ENCODE assay signal across 11 mouse cellular contexts in genomic region chr4:41609681-41610593, GRCm38 (mm10). TPM values are rescaled to one million over a fixed set of nuclear protein-coding genes. Genes with fewer than 3 reads are reported as not detected.
A peak's percentile ranks its signal among the peaks of the same experiment; 100 is the strongest.
DNase-seq lines count a peak whose midpoint lies in the region; ATAC-seq and TF ChIP-seq lines count a peak whose summit lies in the region.
"Had no signal": no experiment of that assay in that cellular context is flagged by ENCODE, and none has a peak within 500 bp of the region (broad histone marks: within the 10 kb centered on the region; RNA-seq: fewer than 3 reads in every experiment).

No protein-coding gene starts in this region.

- no peaks in the 10 kb centered on the region for H3K36me3 ChIP-seq in forebrain, embryonic 13.5 days (ENCODE audit: poor library complexity, severe bottlenecking)
- H3K36me3 ChIP-seq in forebrain, embryonic 12.5 days (replicated peaks): no peaks in the 10 kb centered on the region
- H3K36me3 ChIP-seq in liver, postnatal 0 days (replicated peaks; ENCODE audit: insufficient read depth, low read length): no peaks in the 10 kb centered on the region
- no peaks in the 10 kb centered on the region for H3K36me3 ChIP-seq in liver, embryonic 11.5 days (ENCODE audit: control insufficient read depth, insufficient read depth, low read length)
- H3K36me3 ChIP-seq: G1E; liver, embryonic 13.5 days had no signal

- no peak for TF ChIP-seq EP300 in liver, postnatal 0 days (IDR thresholded peaks at IDR 0.05; ENCODE audit: low read depth)

- H3K4me2 ChIP-seq in forebrain, embryonic 13.5 days: no peak overlapping the region
- H3K4me2 ChIP-seq in forebrain, embryonic 12.5 days: no peak overlapping the region
- H3K4me2 ChIP-seq in liver, postnatal 0 days (ENCODE audit: low read depth, low read length): no peak overlapping the region
- no peak overlapping the region for H3K4me2 ChIP-seq in liver, embryonic 11.5 days
- H3K4me2 ChIP-seq: liver, embryonic 13.5 days had no signal

- ATAC-seq in forebrain, embryonic 13.5 days: no peak
- ATAC-seq in forebrain, embryonic 12.5 days (ENCODE audit: low FRiP score): no peak
- no peak for ATAC-seq in liver, postnatal 0 days
- ATAC-seq in liver, embryonic 11.5 days (replicated peaks; ENCODE audit: low FRiP score): no peak
- peak; percentile 48 for ATAC-seq in Patski
- ATAC-seq in granulocyte monocyte progenitor cell, adult 5-6 weeks (replicated peaks; ENCODE audit: poor library complexity, severe bottlenecking): no peak

- POLR2A ChIA-PET in Patski (lab: Charles Lee): no interaction called here

- no peaks in the 10 kb centered on the region for H3K9me3 ChIP-seq in forebrain, embryonic 13.5 days (replicated peaks)
- no peaks in the 10 kb centered on the region for H3K9me3 ChIP-seq in forebrain, embryonic 12.5 days
- H3K9me3 ChIP-seq in liver, postnatal 0 days (ENCODE audit: low read length): no peaks in the 10 kb centered on the region
- no peaks in the 10 kb centered on the region for H3K9me3 ChIP-seq in liver, embryonic 11.5 days (ENCODE audit: control insufficient read depth, low read length)
- H3K9me3 ChIP-seq: G1E; liver, embryonic 13.5 days had no signal

- 0 out of 2 replicates have a peak, but pooled peaks have one; percentile 29 for TF ChIP-seq CTCF in liver, postnatal 0 days (IDR thresholded peaks at IDR 0.05; ENCODE audit: low read depth)
- peak; percentile 43 for TF ChIP-seq CTCF in Patski (IDR thresholded peaks at IDR 0.05)

- H3K4me1 ChIP-seq in forebrain, embryonic 13.5 days: peaks cover 66% of the 10 kb centered on the region
- H3K4me1 ChIP-seq in forebrain, embryonic 12.5 days: peaks cover 55% of the 10 kb centered on the region
- H3K4me1 ChIP-seq in liver, postnatal 0 days (ENCODE audit: insufficient read depth): no peaks in the 10 kb centered on the region
- no peaks in the 10 kb centered on the region for H3K4me1 ChIP-seq in liver, embryonic 11.5 days (replicated peaks; ENCODE audit: control insufficient read depth, insufficient read depth, low read length)
- H3K4me1 ChIP-seq: liver, embryonic 13.5 days had no signal

- H3K27me3 ChIP-seq in forebrain, embryonic 13.5 days: peaks cover 9% of the 10 kb centered on the region; the same call in 1 of the 2 replicates
- 0 out of 2 replicates have a peak, but pooled peaks cover 15% of the 10 kb centered on the region for H3K27me3 ChIP-seq in forebrain, embryonic 12.5 days
- H3K27me3 ChIP-seq in liver, postnatal 0 days (ENCODE audit: insufficient read depth, low read length): 0 out of 2 replicates have a peak, but pooled peaks cover 2% of the 10 kb centered on the region
- H3K27me3 ChIP-seq in liver, embryonic 11.5 days (replicated peaks; ENCODE audit: control insufficient read depth, insufficient read depth, low read length): no peaks in the 10 kb centered on the region
- no peaks in the 10 kb centered on the region for H3K27me3 ChIP-seq in Patski
- H3K27me3 ChIP-seq: liver, embryonic 13.5 days had no signal

- no peak overlapping the region for H3K4me3 ChIP-seq in forebrain, embryonic 13.5 days
- no peak overlapping the region for H3K4me3 ChIP-seq in forebrain, embryonic 12.5 days (replicated peaks)
- H3K4me3 ChIP-seq in liver, postnatal 0 days (ENCODE audit: low read depth, low read length): no peak overlapping the region
- H3K4me3 ChIP-seq in liver, embryonic 11.5 days (ENCODE audit: low read depth, low read length): no peak overlapping the region
- H3K4me3 ChIP-seq: liver, embryonic 13.5 days; myocyte had no signal

- no peak overlapping the region for H3K9ac ChIP-seq in forebrain, embryonic 13.5 days
- no peak overlapping the region for H3K9ac ChIP-seq in forebrain, embryonic 12.5 days
- no peak overlapping the region for H3K9ac ChIP-seq in liver, postnatal 0 days (replicated peaks)
- H3K9ac ChIP-seq in liver, embryonic 11.5 days (ENCODE audit: low read depth, low read length): no peak overlapping the region
- H3K9ac ChIP-seq: liver, embryonic 13.5 days had no signal

- no peak for DNase-seq in liver, postnatal 0 days
- DNase-seq in liver, embryonic 11.5 days (ENCODE audit: low spot score): no peak
- DNase-seq in Patski (ENCODE audit: low read depth, low spot score): no peak
- DNase-seq in thymus, adult 18-20 months: peak; percentile 10 to 14
- DNase-seq in retina, embryonic 14.5 days (ENCODE audit: low spot score): no peak
- DNase-seq: liver, embryonic 13.5 days had no signal

- CTCF ChIA-PET in Patski (lab: Charles Lee): interaction anchor here (1.1 kb wide), 1 partner anchor 31 kb away, joined by 3 read pairs; no protein-coding TSS in a partner anchor

- H3K27ac ChIP-seq in forebrain, embryonic 13.5 days: peak overlapping the region; percentile 48
- H3K27ac ChIP-seq in forebrain, embryonic 12.5 days: no peak overlapping the region
- no peak overlapping the region for H3K27ac ChIP-seq in liver, postnatal 0 days (ENCODE audit: low read depth)
- no peak overlapping the region for H3K27ac ChIP-seq in liver, embryonic 11.5 days (ENCODE audit: low read depth, low read length)
- H3K27ac ChIP-seq: liver, embryonic 13.5 days had no signal

- 60% methylated on average over 10 of the region's 10 CpGs for WGBS in forebrain, embryonic 13.5 days
- 74% methylated on average over 10 of the region's 10 CpGs for WGBS in forebrain, embryonic 12.5 days
- 71% methylated on average over 10 of the region's 10 CpGs for WGBS in liver, postnatal 0 days (ENCODE audit: insufficient replicate concordance)
- WGBS in liver, embryonic 11.5 days: 81% methylated on average over 10 of the region's 10 CpGs

- in situ Hi-C loops in Patski (cut with MboI; ENCODE audit: low pct_unique_long_range_greater_than_20kb): loop anchor here (5.0 kb wide), 4 partner anchors 37 to 143 kb away; partner anchors contain the start of genes Dnaic1, Fam219a and Nudt2

RNA-seq across cellular contexts. Expression of gene Enho, which starts 30.2 kb away (rescaled TPM):
- 47.8 and 50.6 TPM in 2 replicates for polyA plus RNA-seq in forebrain, embryonic 13.5 days (2015; fragmentation: Nextera tagmentation; extraction: Ambion mirVana)
- polyA plus RNA-seq in forebrain, embryonic 12.5 days (2016; fragmentation: Nextera tagmentation; extraction: Ambion mirVana): 43.2 and 44.7 TPM in 2 replicates
- polyA plus RNA-seq in liver, postnatal 0 days (2015; fragmentation: Nextera tagmentation; extraction: Ambion mirVana): 25.2 and 26.4 TPM in 2 replicates
- polyA plus RNA-seq in liver, embryonic 11.5 days (2014; fragmentation: Nextera tagmentation; extraction: Ambion mirVana): 3.7 and 3.8 TPM in 2 replicates
- 3.0 TPM for polyA plus RNA-seq in Patski (2021)
- total RNA-seq in granulocyte monocyte progenitor cell, adult 5-6 weeks (2014; fragmentation: Nextera tagmentation): not detected in 2 replicates
- total RNA-seq in granulocyte monocyte progenitor cell, adult 5-6 weeks (2017): not detected in 2 replicates
- polyA plus RNA-seq: G1E had no signal

RNA-seq across cellular contexts. Expression of gene Dnaic1, which starts 40.4 kb away (rescaled TPM):
- polyA plus RNA-seq in forebrain, embryonic 13.5 days (2015; fragmentation: Nextera tagmentation; extraction: Ambion mirVana): 1.0 and 2.2 TPM in 2 replicates
- 1.5 TPM in 2 replicates for polyA plus RNA-seq in forebrain, embryonic 12.5 days (2016; fragmentation: Nextera tagmentation; extraction: Ambion mirVana)
- 10.6 and 14.2 TPM in 2 replicates for polyA plus RNA-seq in liver, postnatal 0 days (2015; fragmentation: Nextera tagmentation; extraction: Ambion mirVana)
- polyA plus RNA-seq in liver, embryonic 11.5 days (2014; fragmentation: Nextera tagmentation; extraction: Ambion mirVana): 1.6 TPM in 2 replicates
- 0.40 TPM for polyA plus RNA-seq in Patski (2021)
- not detected in 2 replicates for total RNA-seq in granulocyte monocyte progenitor cell, adult 5-6 weeks (2014; fragmentation: Nextera tagmentation)
- not detected in 2 replicates for total RNA-seq in granulocyte monocyte progenitor cell, adult 5-6 weeks (2017)
- total RNA-seq: G1E had no signal
- polyA plus RNA-seq: G1E had no signal

RNA-seq across cellular contexts. Expression of gene Fam219a, which starts 40.6 kb away (rescaled TPM):
- 8.0 and 10.8 TPM in 2 replicates for polyA plus RNA-seq in forebrain, embryonic 13.5 days (2015; fragmentation: Nextera tagmentation; extraction: Ambion mirVana)
- polyA plus RNA-seq in forebrain, embryonic 12.5 days (2016; fragmentation: Nextera tagmentation; extraction: Ambion mirVana): 9.3 and 10.1 TPM in 2 replicates
- polyA plus RNA-seq in liver, postnatal 0 days (2015; fragmentation: Nextera tagmentation; extraction: Ambion mirVana): 0.77 and 1.0 TPM in 2 replicates
- 1.4 and 2.0 TPM in 2 replicates for polyA plus RNA-seq in liver, embryonic 11.5 days (2014; fragmentation: Nextera tagmentation; extraction: Ambion mirVana)
- polyA plus RNA-seq in Patski (2021): 19.3 TPM
- total RNA-seq in granulocyte monocyte progenitor cell, adult 5-6 weeks (2014; fragmentation: Nextera tagmentation): 2.6 and 3.2 TPM in 2 replicates
- 0.26 and 1.9 TPM in 2 replicates for total RNA-seq in granulocyte monocyte progenitor cell, adult 5-6 weeks (2017)

Comparison
In these comparisons a context has a peak if more than half of its experiments do, and no peak if none do; other contexts are left out.
1. DNase-seq: peak in thymus, adult 18-20 months (2 of 2); none in liver, postnatal 0 days (single experiment), liver, embryonic 11.5 days (single experiment), Patski (single experiment) and retina, embryonic 14.5 days (single experiment).